Mouse (Mus musculus): ENCODE data around the gene Hist2h2aa2.
"Not testable (repeated sequence)": the region's sequence is repeated elsewhere in the genome, so short reads cannot be mapped to it uniquely, and the experiment has no call there.

The Hist2h2aa2 gene

DNA sequence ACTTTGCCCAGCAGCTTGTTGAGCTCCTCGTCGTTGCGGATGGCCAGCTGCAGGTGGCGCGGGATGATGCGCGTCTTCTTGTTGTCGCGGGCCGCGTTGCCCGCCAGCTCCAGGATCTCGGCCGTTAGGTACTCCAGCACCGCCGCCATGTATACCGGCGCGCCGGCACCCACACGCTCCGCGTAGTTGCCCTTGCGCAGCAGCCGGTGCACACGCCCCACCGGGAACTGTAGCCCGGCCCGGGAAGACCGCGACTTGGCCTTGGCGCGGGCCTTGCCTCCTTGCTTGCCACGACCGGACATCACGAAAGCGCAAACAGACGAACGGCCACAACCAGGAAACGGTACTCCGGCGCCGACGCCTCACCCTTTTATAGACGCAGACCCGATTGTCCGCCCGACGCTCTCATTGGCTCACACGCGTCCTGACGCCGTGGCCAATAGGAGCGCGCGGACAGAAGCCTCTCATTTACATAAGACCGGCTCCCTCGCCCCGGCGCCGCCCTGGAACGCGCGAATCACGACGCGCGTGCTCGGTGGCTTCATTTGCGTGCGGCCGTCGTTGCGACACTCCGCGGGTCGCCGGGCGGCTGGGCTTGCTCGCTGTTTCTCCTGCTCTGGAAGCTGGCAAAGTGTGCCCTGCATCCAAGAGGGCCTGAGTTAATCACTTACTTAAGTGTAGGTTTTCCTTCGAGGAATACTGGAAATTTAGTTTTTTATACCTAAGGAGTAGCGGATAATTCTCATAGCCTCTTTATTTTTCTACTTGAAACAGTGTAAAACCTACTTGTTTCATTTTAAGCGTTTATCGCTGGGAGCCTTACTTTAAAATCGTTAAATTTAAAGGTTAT is at the start of gene Hist2h2aa2:
Gene Hist2h2aa2 (minus strand): TSS at position 328 of the 850 bp plus-strand sequence.
- in situ Hi-C loops (cut with MboI; ENCODE audit: low sequenced_read_pairs) = not testable (repeated sequence)

DNA sequence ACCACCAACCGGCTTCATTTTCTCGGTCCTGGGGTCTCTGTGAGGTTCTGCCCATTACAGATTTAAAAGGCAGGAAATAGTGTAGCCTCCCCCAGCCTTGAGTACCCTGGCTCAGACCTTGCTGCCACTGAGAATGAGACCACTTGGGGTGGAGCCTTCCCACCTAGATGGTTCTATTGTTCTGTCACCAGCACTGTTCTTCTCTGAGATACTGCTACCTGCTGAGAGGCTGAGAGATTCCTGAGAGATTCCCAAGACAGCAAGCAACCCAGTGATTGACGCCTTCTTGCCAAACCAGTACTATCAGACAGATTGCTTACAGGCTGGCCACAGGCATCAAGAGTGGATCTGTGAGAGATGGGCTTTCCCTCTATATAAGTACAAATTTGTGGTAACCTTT is 49.1 kb upstream of the Hist2h2aa2 start:
- in situ Hi-C loops (cut with MboI; ENCODE audit: low sequenced_read_pairs) = no loop called here

DNA sequence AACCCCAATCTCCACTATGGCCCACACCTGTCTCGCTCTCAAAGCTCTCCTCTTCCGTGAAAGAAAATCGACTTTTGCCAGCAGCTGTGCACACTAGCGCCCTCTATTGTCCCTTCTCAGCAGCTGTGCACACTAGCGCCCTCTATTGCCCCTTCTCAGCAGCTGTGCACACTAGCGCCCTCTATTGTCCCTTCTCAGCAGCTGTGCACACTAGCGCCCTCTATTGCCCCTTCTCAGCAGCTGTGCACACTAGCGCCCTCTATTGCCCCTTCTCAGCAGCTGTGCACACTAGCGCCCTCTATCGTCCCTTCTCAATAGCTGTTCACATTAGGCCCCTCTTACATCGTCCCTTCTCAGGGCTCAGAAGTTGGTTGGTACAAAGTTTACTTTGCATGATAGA is 47.3 kb upstream of the Hist2h2aa2 start:
- in situ Hi-C loops (cut with MboI; ENCODE audit: low sequenced_read_pairs) = not testable (repeated sequence)

DNA sequence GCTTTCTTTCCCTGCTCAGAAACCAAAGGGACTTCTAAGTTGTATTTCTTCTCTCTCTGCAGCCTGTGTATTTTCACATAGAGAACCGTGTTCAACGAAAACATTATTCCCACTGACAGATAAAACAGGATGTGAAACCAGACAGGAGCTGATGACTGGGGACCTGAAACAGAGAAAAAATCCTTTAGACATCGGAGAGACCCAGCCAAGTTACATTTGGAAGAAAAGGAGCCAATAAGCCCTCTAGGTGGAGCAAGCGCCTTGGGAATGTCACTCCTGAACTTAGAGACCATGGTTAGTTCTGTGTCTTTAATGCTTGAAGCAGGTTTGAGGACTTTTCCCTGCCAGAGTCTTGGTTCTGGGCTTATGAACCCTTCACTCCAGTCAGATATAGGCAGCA is 44.4 kb upstream of the Hist2h2aa2 start:
- in situ Hi-C loops (cut with MboI; ENCODE audit: low sequenced_read_pairs) = no loop called here

DNA sequence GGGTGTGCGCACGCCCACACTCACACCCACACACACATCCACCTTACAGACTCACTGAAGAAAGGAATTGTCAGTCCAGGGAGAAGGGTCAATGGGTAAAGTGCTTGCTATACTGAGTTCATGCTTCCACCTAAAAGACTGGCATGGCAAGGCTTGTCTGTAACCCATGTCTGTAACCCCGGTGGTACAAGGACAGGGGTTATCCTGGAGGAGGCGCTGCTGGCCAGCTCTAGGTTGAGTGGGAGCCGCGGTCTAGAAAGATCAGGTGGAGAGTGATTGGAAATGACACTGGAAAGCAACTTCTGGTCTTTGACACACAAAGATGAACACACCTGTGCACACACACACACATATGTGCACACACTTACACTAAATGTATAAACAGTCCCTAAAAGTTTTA is 40.6 kb upstream of the Hist2h2aa2 start:
- in situ Hi-C loops (cut with MboI; ENCODE audit: low sequenced_read_pairs) = no loop called here

DNA sequence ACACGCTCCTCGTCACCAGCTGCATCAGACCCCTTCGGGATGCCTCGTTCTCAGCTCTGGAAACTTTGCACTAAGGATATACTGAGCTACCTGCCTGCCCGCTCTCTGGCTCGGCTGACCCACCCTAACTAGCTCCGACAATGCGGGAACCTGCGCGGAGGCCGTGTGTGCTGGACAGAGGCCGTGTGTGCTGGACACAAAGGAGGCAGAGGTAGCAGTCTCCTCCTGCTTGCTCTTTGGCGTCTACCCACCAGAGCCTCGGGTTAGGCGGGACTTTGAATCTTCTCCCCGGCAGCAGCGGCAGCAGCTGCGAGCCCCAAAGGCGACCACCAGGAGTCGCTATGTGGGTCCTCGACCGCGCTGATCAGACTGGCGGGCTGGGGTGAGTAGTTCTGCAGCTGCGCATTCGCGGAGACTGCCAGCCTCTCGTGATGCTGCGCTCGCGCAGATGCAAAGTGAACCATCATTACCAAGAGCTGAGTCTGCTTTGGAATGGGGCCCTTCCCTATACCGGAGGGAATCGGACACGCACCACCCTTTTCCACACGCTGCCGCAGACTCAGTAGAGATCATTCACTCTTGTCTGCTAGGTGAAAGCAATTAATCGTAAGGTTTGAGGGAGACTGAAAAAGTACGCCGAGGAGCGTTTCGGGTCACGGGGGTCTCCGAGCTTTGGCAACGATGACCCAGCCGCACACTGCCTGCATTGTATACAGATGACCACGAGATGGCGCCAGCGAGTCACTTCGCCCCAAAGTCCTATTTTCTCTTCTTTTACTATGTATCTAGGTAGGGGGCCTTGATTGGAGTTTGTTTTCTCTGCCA is 37.9 kb upstream of the Hist2h2aa2 start:
- in situ Hi-C loops (cut with MboI; ENCODE audit: low sequenced_read_pairs) = no loop called here

DNA sequence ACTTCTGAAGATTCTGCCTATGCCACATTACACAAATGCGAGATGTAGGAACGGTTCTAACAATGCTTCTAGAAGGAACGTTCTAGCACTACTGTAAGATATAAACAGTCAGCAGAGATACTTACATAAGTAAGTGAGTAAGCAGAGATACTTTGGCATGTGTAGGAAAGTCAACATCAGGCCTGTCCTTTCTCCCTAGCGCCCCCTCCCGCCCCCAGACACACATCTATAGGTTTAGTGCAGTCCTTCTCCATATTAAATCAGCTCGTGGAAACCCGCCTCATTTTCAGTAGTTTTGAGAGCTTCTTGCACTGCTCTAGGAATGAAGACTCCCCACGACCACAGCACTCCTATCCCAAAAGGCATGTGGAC is 37.3 kb upstream of the Hist2h2aa2 start:
- in situ Hi-C loops (cut with MboI; ENCODE audit: low sequenced_read_pairs) = no loop called here

DNA sequence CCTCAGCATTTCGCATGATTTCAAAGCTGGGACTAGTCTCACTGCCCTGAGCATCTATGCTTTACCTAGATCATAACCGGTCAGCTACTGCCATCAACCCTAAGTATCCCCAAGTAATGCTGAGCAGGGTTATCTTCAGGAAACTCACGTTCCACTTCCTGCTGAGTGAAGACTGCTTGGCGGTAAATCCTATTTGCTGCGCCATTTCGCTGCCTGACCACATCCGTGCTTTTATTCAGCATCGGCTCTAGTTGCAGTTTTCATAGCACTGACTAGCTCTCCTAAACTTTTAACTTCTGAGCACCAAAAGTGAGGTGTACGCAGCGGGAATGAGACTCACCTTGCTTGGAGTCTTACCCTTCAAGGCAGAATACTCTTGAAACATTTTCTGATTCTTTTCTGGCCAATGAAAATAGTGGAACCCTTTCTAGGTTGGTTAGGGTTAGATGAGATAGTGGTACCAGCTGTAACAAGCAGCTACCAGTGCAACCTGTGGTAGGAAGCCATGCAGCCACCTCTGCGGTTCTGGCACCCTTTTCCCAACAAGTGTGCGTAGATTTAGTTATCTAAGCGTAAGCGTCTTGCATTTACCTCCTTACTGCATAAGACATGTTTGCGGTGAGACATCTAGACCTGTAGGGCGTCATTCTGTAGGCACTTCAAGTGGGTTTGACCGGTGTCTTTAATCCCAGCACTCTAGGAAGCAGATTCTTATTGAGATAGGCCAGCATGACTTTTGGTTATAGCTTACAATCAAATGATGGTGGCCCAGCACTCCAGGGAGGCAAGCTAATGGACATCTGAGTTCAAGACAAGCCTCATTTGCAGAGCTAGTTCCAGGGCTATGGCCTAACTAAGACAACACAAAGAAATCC is 33.8 kb upstream of the Hist2h2aa2 start:
- in situ Hi-C loops (cut with MboI; ENCODE audit: low sequenced_read_pairs) = no loop called here

DNA sequence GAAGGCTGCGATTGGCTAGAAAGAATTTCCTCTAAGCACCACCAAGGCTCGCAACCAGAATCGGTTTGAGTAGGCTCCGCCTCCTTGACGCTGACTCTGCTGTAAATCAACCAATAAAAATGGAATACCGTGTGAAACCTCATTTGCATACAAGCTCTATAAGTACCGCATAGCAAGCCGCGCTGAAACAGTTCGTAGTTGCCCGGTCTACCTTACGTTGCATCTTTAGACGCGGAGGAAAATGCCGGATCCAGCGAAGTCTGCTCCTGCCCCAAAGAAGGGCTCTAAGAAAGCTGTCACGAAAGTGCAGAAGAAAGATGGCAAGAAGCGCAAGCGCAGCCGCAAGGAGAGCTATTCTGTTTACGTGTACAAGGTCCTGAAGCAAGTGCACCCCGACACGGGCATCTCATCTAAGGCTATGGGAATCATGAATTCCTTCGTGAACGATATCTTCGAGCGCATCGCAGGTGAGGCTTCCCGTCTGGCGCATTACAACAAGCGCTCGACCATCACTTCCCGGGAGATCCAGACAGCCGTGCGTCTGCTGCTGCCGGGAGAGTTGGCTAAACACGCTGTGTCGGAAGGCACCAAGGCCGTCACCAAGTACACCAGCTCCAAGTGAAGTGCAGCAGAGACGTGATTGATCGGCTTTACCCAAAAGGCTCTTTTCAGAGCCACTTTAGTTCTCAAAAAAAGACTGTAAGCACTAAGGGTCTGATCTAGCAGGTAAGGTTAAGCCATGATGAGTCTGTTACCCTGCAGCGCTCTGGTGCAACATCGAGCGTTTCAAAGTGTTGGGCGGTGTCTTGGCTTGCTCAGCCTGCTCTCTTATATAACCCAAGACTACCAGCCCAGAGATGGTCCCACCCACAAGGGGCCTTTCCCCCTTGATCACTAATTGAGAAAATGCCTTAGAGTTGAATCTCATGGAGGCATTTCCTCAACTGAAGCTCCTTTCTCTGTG is 29.7 kb upstream of the Hist2h2aa2 start, which contains the start of gene Hist2h2bb:
Gene Hist2h2bb (plus strand): TSS at position 242 of the 964 bp plus-strand sequence.
- in situ Hi-C loops (cut with MboI; ENCODE audit: low sequenced_read_pairs) = no loop called here

DNA sequence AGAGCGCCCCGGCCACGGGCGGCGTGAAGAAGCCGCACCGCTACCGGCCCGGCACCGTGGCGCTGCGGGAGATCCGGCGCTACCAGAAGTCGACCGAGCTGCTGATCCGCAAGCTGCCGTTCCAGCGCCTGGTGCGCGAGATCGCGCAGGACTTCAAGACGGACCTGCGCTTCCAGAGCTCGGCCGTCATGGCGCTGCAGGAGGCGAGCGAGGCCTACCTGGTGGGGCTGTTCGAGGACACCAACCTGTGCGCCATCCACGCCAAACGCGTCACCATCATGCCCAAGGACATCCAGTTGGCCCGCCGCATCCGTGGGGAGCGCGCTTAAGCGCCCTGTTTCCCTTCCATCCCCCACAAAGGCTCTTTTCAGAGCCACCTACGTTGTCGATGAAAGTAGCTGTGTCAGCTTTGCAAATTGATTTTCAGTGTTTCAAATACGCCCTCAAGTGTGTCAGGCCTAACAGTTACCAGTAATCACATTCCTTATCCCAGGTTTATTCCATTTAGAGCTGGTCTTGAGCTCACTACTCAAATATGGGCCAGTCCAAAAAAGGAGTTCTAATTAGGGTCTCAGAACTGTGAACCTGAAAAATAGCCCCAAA is 28.8 kb upstream of the Hist2h2aa2 start:
- in situ Hi-C loops (cut with MboI; ENCODE audit: low sequenced_read_pairs) = not testable (repeated sequence)

DNA sequence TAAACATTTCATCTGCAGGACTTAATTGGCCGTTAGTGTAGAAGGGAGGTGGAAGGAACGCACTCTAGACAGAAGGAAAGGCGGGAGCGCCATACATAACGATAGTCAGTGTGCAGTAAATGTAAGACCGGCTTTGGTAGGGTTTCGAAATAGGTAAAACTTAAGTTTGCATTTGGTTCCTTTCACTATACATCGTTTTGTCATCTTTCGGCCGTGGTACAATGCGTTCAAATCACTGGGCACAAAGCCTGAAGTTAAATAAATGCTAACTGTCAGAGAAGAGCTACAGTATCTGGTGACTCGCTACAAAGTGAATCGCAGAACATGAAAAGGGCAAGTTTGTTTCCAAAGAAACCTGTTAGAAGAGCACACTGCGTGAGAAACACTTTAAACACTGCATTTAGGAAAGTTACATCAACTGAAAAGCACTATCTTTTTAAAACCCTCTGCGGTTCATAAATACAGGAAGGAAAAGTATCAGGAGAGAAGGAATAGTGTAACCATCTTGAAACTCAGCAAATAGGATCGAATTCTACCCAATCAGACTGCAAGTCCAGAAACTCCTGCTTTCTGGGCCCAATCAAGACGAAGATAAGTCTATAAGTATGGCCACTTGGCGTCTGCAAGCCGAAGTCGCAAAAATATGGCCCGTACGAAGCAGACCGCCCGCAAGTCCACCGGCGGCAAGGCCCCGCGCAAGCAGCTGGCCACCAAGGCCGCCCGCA is 28.1 kb upstream of the Hist2h2aa2 start, which contains the start of gene Hist2h3b:
Gene Hist2h3b (plus strand): TSS at position 604 of the 725 bp plus-strand sequence.
- in situ Hi-C loops (cut with MboI; ENCODE audit: low sequenced_read_pairs) = no loop called here

DNA sequence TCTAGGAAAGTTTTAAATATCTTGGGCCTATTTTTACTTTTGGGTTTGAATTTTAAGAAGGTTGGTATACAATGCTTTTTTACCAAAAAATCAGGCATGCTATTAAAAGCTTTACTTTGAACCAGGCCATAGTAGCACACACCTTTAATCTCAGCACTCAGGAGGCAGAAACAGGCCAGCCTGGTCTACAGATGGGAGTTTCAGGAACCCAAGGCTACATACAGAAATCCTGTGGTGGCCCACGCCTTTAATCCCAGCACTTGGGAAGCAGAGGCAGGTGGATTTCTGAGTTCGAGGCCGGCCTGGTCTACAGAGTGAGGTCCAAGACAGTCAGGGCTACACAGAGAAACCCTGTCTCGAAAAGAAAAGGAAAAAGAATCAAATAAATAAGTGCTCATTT is 27.5 kb upstream of the Hist2h2aa2 start:
- in situ Hi-C loops (cut with MboI; ENCODE audit: low sequenced_read_pairs) = no loop called here

DNA sequence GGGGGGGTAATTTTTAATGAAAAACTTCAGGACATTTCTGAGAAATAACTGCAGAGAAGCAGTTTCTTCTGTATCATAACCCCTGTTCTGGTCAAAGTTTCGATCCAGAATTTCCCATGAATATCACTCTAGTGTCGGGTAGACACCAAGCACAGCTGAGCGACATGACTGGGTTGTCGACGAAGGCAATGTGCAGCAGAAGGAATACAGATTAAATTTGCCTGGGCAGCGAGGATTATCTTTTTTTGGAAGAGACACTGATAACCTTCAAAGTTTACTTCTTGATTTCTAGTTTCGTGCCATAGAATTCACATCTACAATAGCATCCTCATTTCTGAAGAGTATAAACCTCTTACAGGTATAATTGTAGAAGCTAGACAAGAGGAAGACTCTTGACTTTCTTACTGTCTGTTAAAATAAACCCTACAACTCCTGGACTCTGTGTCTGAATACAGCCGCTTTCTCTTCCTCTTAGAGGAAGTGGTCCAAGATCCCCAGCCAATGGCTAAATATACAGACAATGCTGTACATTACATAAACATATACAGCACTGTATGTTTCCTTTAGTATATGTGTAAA is 26.1 kb upstream of the Hist2h2aa2 start:
- in situ Hi-C loops (cut with MboI; ENCODE audit: low sequenced_read_pairs) = no loop called here

DNA sequence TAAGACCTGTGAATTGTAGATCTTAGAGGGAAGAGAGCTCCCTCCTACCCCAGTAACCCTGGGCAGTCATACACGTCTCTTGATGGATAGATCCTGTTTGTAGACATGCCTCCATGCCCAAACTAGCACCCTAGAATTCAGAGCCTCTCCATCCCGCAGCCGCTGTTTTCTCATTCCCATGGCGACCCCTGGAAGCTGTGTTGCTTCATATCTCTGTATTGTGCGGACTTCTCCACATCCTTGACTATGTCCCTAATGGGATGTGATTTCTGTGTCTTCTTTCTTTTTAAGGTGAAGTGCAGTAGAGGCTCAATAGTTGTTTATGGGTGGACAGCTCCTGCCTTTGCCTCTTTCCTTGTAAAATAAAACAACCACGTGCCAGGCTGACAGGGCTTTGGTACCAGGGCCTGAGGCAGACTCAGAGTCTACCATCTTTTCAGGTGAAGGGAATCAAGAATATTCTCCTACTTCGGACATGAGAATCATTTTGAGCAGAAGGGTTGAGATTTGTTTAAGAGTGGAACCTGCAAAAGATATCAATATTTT is 24.4 kb upstream of the Hist2h2aa2 start:
- in situ Hi-C loops (cut with MboI; ENCODE audit: low sequenced_read_pairs) = no loop called here

DNA sequence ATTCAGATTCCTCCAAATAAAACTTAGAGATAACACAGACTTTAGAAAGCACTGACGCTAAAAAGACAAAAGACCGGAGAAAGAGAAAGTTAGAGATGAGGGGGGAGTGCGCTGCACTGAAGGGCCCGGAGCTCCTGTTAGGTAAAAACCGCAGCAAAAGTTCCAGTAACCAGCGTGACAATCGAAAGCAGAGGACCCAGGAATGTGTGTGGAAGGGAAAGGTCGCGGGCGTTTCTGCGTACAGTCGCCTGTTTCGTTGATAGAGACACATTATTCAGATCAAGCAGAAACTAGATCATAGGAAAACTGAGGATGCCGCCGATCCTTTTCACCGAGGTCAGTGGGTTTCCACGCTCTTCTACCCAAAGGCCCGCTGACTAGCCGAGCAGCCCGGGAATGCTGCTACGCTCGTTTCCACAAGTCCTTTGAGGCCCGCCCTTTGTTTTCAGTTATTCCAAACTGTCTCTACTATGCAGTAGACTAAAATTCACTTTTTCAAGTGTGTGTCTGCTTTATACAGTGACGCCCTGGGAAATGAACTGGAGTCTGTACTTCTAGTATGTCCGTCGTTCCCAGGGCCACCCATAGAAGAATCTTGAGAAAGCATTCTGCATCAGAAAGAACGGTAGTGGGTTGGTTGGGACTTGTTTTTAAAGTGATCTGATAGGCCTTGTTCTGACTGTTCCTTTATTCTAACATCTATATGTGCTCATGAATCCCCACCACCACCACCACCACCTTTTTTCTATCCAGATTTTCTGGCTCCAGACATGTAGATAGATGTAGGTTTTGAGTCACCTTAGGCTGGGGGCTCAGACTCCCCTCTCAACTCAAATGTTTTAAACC is 23.7 kb upstream of the Hist2h2aa2 start:
- in situ Hi-C loops (cut with MboI; ENCODE audit: low sequenced_read_pairs) = no loop called here

DNA sequence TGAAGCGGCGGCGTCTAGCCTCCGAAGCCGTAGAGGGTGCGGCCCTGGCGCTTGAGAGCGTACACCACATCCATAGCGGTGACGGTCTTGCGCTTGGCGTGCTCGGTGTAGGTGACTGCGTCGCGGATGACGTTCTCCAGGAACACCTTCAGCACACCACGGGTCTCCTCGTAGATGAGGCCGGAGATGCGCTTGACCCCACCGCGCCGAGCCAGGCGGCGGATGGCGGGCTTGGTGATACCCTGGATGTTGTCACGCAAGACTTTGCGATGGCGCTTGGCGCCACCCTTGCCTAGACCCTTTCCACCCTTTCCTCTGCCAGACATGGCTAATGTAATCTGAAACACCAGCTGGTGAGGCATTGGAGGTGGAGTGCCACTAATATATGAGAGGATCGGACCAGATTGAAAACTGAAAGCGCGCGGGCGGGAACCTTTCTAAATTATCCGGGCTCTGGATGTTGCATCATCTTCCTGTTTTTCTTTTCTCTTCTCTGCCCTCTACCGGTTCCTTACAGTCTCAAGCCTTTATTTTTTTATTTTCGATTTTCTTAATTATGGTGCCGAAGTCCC is 23.0 kb upstream of the Hist2h2aa2 start, which contains the start of gene Hist2h4:
Gene Hist2h4 (minus strand): TSS at position 333 of the 572 bp plus-strand sequence.
- in situ Hi-C loops (cut with MboI; ENCODE audit: low sequenced_read_pairs) = no loop called here

All from CH12F3 (cell line).